Mouse (Mus musculus): ENCODE measurements around the gene Nlgn3. TPM values are rescaled to one million over a fixed set of nuclear protein-coding genes. Genes with fewer than 3 reads are reported as not detected.

Gene Nlgn3
- total RNA-seq, 2 experiments from 2014 or later: 13.4 to 13.6 TPM

GRCm38 (mm10) chrX:101370573-101370972 lies 71.6 kb downstream of the Nlgn3 start:
- DNase-seq (ENCODE audit: low spot score in 2 of 2): no peak

GRCm38 (mm10) chrX:101372946-101373345 lies 74.0 kb downstream of the Nlgn3 start:
- DNase-seq (ENCODE audit: low spot score in 2 of 2): no peak

Other genes starting within 250 kb of the Nlgn3 start
- gene Tex11, start 239.5 kb upstream of the Nlgn3 start, total RNA-seq (2021): under 1 TPM in 1 of 2 experiments, not detected in 1; 0.08 TPM
- 1 to 10 TPM; 1.8 to 2.0 TPM for gene Slc7a3, start 213.1 kb upstream of the Nlgn3 start, total RNA-seq (2021)
- gene Snx12, start 76.6 kb upstream of the Nlgn3 start, total RNA-seq (2021): 10 to 100 TPM; 58.5 to 61.6 TPM
- gene Foxo4, start 44.6 kb upstream of the Nlgn3 start, total RNA-seq (2021): 10 to 100 TPM; 32.3 to 36.8 TPM
- 1 to 10 TPM in 1 of 2 experiments, under 1 TPM in 1; 0.84 to 1.2 TPM for gene Gm614, start 35.2 kb upstream of the Nlgn3 start, total RNA-seq (2021)
- 10 to 100 TPM; 10.4 TPM for gene Il2rg, start 30.9 kb upstream of the Nlgn3 start, total RNA-seq (2021)
- not detected for gene Gm20489, start 30.1 kb upstream of the Nlgn3 start, total RNA-seq (2021)
- 10 to 100 TPM; 43.6 to 48.7 TPM for gene Med12, start 25.1 kb upstream of the Nlgn3 start, total RNA-seq (2021)
- 10 to 100 TPM in 1 of 2 experiments, 1 to 10 TPM in 1; 6.2 to 43.9 TPM for gene Gjb1, start 77.2 kb downstream of the Nlgn3 start, total RNA-seq (2021)
- 100 to 1,000 TPM; 134 to 141 TPM for gene Zmym3, start 121.7 kb downstream of the Nlgn3 start, total RNA-seq (2021)
- 100 to 1,000 TPM; 287 to 290 TPM for gene Nono, start 130.2 kb downstream of the Nlgn3 start, total RNA-seq (2021)
- gene Itgb1bp2, start 149.9 kb downstream of the Nlgn3 start, total RNA-seq (2021): 10 to 100 TPM in 1 of 2 experiments, 1 to 10 TPM in 1; 8.5 to 18.5 TPM
- 10 to 100 TPM; 30.9 to 45.0 TPM for gene Taf1, start 233.6 kb downstream of the Nlgn3 start, total RNA-seq (2021)

Measured in adrenal gland, postnatal 4 days (tissue).